Mouse (Mus musculus) CH12.LX (cell line): ENCODE measurements around the gene Med17. TPM values are rescaled to one million over a fixed set of nuclear protein-coding genes. Genes with fewer than 3 reads are reported as not detected.

Experiments used
- DNase-seq: peaks from one replicate; pipeline ENCODE4 v3.0.0-alpha.2; 2013; ENCODE audit errors: extremely low read depth
- H3K27ac ChIP-seq: 2 replicates; pipeline ENCODE4 v1.5.1; 2012; ENCODE audit warnings: low read depth, mild to moderate bottlenecking, control low read depth, moderate library complexity; ENCODE audit not compliant: insufficient read depth
- H3K27me3 ChIP-seq: replicated peaks from 2 replicates; pipeline ENCODE3; 2012; ENCODE audit warnings: inconsistent platforms
- H3K36me3 ChIP-seq, 2 experiments: replicated peaks in 1 of 2; 2 replicates each; pipeline versions ENCODE3 to v1.6.1; 2012; ENCODE audit warnings: inconsistent platforms in 1 of 2, low read length in 1 of 2, mild to moderate bottlenecking in 1 of 2, mixed read lengths in 1 of 2, moderate library complexity in 1 of 2; ENCODE audit not compliant: control insufficient read depth in 1 of 2, insufficient read depth in 1 of 2
- H3K4me1 ChIP-seq, 2 experiments: 2 replicates each; pipeline ENCODE4 v1.6.1; 2012; ENCODE audit warnings: inconsistent platforms in 1 of 2, moderate library complexity in 1 of 2; ENCODE audit not compliant: insufficient read depth in 2 of 2, control insufficient read depth in 1 of 2
- H3K4me2 ChIP-seq: 2 replicates; pipeline ENCODE4 v1.6.1; 2012; ENCODE audit warnings: low read depth, mild to moderate bottlenecking, control low read depth; ENCODE audit not compliant: poor library complexity, insufficient read depth, severe bottlenecking
- H3K4me3 ChIP-seq, 3 experiments: fragments of 150-350 bp in 1 of 3; sonication (generic) in 1 of 3; replicated peaks in 1 of 3; 2 replicates each; pipeline versions ENCODE3 to v1.5.1; 2011 to 2012; ENCODE audit warnings: low read depth in 2 of 3, low read length in 2 of 3, mild to moderate bottlenecking in 2 of 3, moderate library complexity in 2 of 3, control low read depth in 1 of 3, improper control_type of control experiment in 1 of 3, inconsistent platforms in 1 of 3, mixed read lengths in 1 of 3; ENCODE audit not compliant: poor library complexity in 1 of 3
- H3K79me2 ChIP-seq: replicated peaks from 2 replicates; pipeline ENCODE4 v1.6.1; 2012; ENCODE audit warnings: mild to moderate bottlenecking, moderate library complexity; ENCODE audit not compliant: control insufficient read depth, poor library complexity, insufficient read depth, severe bottlenecking; ENCODE audit errors: extremely low read depth
- H3K9ac ChIP-seq: 2 replicates; pipeline ENCODE4 v1.6.1; 2012; ENCODE audit warnings: low read depth, mild to moderate bottlenecking, control low read depth, moderate library complexity; ENCODE audit not compliant: insufficient read depth
- H3K9me3 ChIP-seq: replicated peaks from 2 replicates; pipeline ENCODE3; 2012; ENCODE audit warnings: low read length, inconsistent platforms, mixed read lengths
- BHLHE40 ChIP-seq: IDR thresholded peaks from 2 replicates; pipeline ENCODE4 v1.6.1; 2011; ENCODE audit warnings: mild to moderate bottlenecking, low read depth, low read length, improper control_type of control experiment
- CHD1 ChIP-seq: IDR thresholded peaks from 2 replicates; pipeline ENCODE4 v1.6.1; 2012; ENCODE audit warnings: low read depth, low read length, improper control_type of control experiment, inconsistent platforms
- CHD2 ChIP-seq: IDR thresholded peaks from 2 replicates; pipeline ENCODE4 v1.6.1; 2011; ENCODE audit warnings: low read length, improper control_type of control experiment
- E2F4 ChIP-seq: IDR thresholded peaks from 2 replicates; pipeline ENCODE4 v1.6.1; 2011; ENCODE audit warnings: low read depth, low read length, improper control_type of control experiment; ENCODE audit not compliant: insufficient replicate concordance
- ETS1 ChIP-seq: conservative IDR thresholded peaks from 2 replicates; pipeline ENCODE4 v1.6.1; 2012; ENCODE audit warnings: low read depth, mild to moderate bottlenecking, inconsistent platforms, low read length, improper control_type of control experiment, moderate library complexity
- HCFC1 ChIP-seq: IDR thresholded peaks from 2 replicates; pipeline ENCODE4 v1.6.1; 2012; ENCODE audit warnings: low read depth, mild to moderate bottlenecking, inconsistent platforms, low read length, improper control_type of control experiment
- IRF4 ChIP-seq: IDR thresholded peaks from 2 replicates; pipeline ENCODE4 v1.6.1; 2014; ENCODE audit warnings: low read depth, mild to moderate bottlenecking, inconsistent platforms, low read length, improper control_type of control experiment
- JUN ChIP-seq: IDR thresholded peaks from 2 replicates; pipeline ENCODE4 v1.6.1; 2011; ENCODE audit warnings: low read depth, mild to moderate bottlenecking, low read length, improper control_type of control experiment, moderate library complexity; ENCODE audit not compliant: insufficient read depth
- MAZ ChIP-seq: IDR thresholded peaks from 2 replicates; pipeline ENCODE4 v1.6.1; 2012; ENCODE audit warnings: low read depth, mild to moderate bottlenecking, inconsistent platforms, low read length, improper control_type of control experiment, moderate library complexity
- MXI1 ChIP-seq: IDR thresholded peaks from 2 replicates; pipeline ENCODE4 v1.6.1; 2011; ENCODE audit warnings: mild to moderate bottlenecking, low read depth, low read length, improper control_type of control experiment
- MYC ChIP-seq: IDR thresholded peaks from 2 replicates; pipeline ENCODE4 v1.6.1; 2011; ENCODE audit warnings: low read depth, mild to moderate bottlenecking, improper control_type of control experiment, low read length
- NRF1 ChIP-seq: IDR thresholded peaks from 2 replicates; pipeline ENCODE4 v1.6.1; 2014; ENCODE audit warnings: low read depth, mild to moderate bottlenecking, inconsistent platforms, low read length, improper control_type of control experiment, moderate library complexity
- POLR2AphosphoS2 ChIP-seq: IDR thresholded peaks from 2 replicates; pipeline ENCODE4 v1.6.1; 2011; ENCODE audit warnings: low read depth, low read length, improper control_type of control experiment
- RAD21 ChIP-seq: IDR thresholded peaks from 2 replicates; pipeline ENCODE4 v1.6.1; 2011; ENCODE audit warnings: low read depth, mild to moderate bottlenecking, low read length, improper control_type of control experiment, moderate library complexity
- SIN3A ChIP-seq: IDR thresholded peaks from 2 replicates; pipeline ENCODE4 v1.6.1; 2012; ENCODE audit warnings: low read length, improper control_type of control experiment, inconsistent platforms
- TBP ChIP-seq: conservative IDR thresholded peaks from 2 replicates; pipeline ENCODE4 v1.6.1; 2011; ENCODE audit warnings: low read depth, low read length, improper control_type of control experiment
- UBTF ChIP-seq: IDR thresholded peaks from 2 replicates; pipeline ENCODE4 v1.6.1; 2012; ENCODE audit warnings: low read depth, mild to moderate bottlenecking, inconsistent platforms, low read length, improper control_type of control experiment, moderate library complexity
- USF2 ChIP-seq: conservative IDR thresholded peaks from 2 replicates; pipeline ENCODE4 v1.6.1; 2011; ENCODE audit warnings: low read depth, low read length, improper control_type of control experiment
- ZC3H11A ChIP-seq: IDR thresholded peaks from 2 replicates; pipeline ENCODE4 v1.6.1; 2012; ENCODE audit warnings: low read depth, mild to moderate bottlenecking, inconsistent platforms, low read length, improper control_type of control experiment
- ZMIZ1 ChIP-seq: IDR thresholded peaks from 2 replicates; pipeline ENCODE4 v1.6.1; 2012; ENCODE audit warnings: low read depth, mild to moderate bottlenecking, inconsistent platforms, low read length, improper control_type of control experiment
- ZNF384 ChIP-seq: IDR thresholded peaks from 2 replicates; pipeline ENCODE4 v1.6.1; 2012; ENCODE audit warnings: low read depth, low read length, improper control_type of control experiment, inconsistent platforms
- dilution Hi-C: fragments of 300-500 bp; cut with MboI; formaldehyde crosslinking; loops from 2 replicates; pipeline ENCODE4 v1.14.3; 2020; ENCODE audit warnings: low sequenced_read_pairs; ENCODE audit not compliant: extremely low pct_unique_long_range_greater_than_20kb, extremely low pct_ligation_motif_present
- in situ Hi-C: fragments of 300-500 bp; cut with MboI; formaldehyde crosslinking; loops from 3 replicates; pipeline ENCODE4 v1.14.3; 2019; ENCODE audit warnings: low sequenced_read_pairs, low pct_ligation_motif_present, low pct_unique_long_range_greater_than_20kb, mixed read lengths
- polyA plus RNA-seq: library from polyadenylated mRNA; unstranded; fragments of >175 nt; gene quantifications from 2 replicates; pipeline ENCODE4 v1.2.1, GENCODE M21; 2012; ENCODE audit warnings: low read depth; ENCODE audit not compliant: insufficient read length
- total RNA-seq, 2 experiments: library from RNA; depleted of rRNA; stranded (reverse); fragments of 300-350 nt in 1 of 2; fragments of >200 nt in 1 of 2; gene quantifications; 2 replicates each; pipeline ENCODE4 v1.2.3; 2012 to 2014

Gene Med17
- total and polyA plus RNA-seq, 3 experiments, result 39.7 to 59.8 (median 57.0) TPM

- dilution Hi-C loops (no loop called here), in situ Hi-C loops (no loop called here)
- Histone ChIP-seq H3K27me3 (peaks cover 5% of the 10 kb centered on the region), H3K36me3 (no peaks in the 10 kb centered on the region), H3K79me2 (no peaks in the 10 kb centered on the region), H3K4me1 (0 out of 4 replicates have a peak, but pooled peaks cover 0 to 4% of the 10 kb centered on the region in 2 experiments), H3K4me3 (no peak overlapping the region), H3K9me3 (no peaks in the 10 kb centered on the region), H3K27ac (no peak overlapping the region), H3K9ac (no peak overlapping the region), H3K4me2 (no peak overlapping the region)
- no peak for DNase-seq
- no peak for TF ChIP-seq ZC3H11A
- no peak for TF ChIP-seq MXI1
- TF ChIP-seq POLR2AphosphoS2, result no peak
- TF ChIP-seq BHLHE40, result no peak
- TF ChIP-seq SIN3A, result no peak
- no peak for TF ChIP-seq E2F4
- TF ChIP-seq CHD1, result no peak
- no peak for TF ChIP-seq HCFC1
- TF ChIP-seq NRF1, result no peak
- no peak for TF ChIP-seq MYC
These were observed 41.3 kb downstream of the Med17 start for GRCm38 (mm10) chr9:15238297-15238990.

GRCm38 (mm10) chr9:15237516-15238296 is 42.0 kb downstream of the Med17 start:
- Histone ChIP-seq H3K27ac (no peak overlapping the region), H3K27me3 (peaks cover 5% of the 10 kb centered on the region), H3K4me3 (no peak overlapping the region), H3K9me3 (peaks cover 3% of the 10 kb centered on the region), H3K9ac (no peak overlapping the region), H3K4me1 (0 out of 4 replicates have a peak, but pooled peaks cover 0 to 4% of the 10 kb centered on the region in 2 experiments), H3K36me3 (no peaks in the 10 kb centered on the region), H3K4me2 (no peak overlapping the region), H3K79me2 (no peaks in the 10 kb centered on the region)
- dilution Hi-C loops, result no loop called here
- in situ Hi-C loops, result no loop called here
- DNase-seq, result no peak
- TF ChIP-seq ETS1 (no peak), CHD2 (no peak), RAD21 (no peak), ZMIZ1 (no peak), NRF1 (no peak), ZC3H11A (no peak), UBTF (no peak), IRF4 (no peak), TBP (no peak), MAZ (no peak), ZNF384 (no peak), USF2 (no peak), POLR2AphosphoS2 (no peak), JUN (no peak)
